Mouse (Mus musculus) embryonic fibroblast, embryonic 13.5 days (primary cell): ENCODE measurements around the gene Sertad1. TPM values are rescaled to one million over a fixed set of nuclear protein-coding genes. Genes with fewer than 3 reads are reported as not detected.
"Not testable (repeated sequence)": the region's sequence is repeated elsewhere in the genome, so short reads cannot be mapped to it uniquely, and the experiment has no call there.

Source experiments
- H3K27ac ChIP-seq: 2 replicates; pipeline ENCODE4 v1.5.1; 2012; ENCODE audit warnings: low read length, control low read depth, inconsistent platforms; ENCODE audit not compliant: insufficient read depth
- H3K4me1 ChIP-seq: 2 replicates; pipeline ENCODE4 v1.6.1; 2011; ENCODE audit warnings: low read length; ENCODE audit not compliant: control insufficient read depth, insufficient read depth
- H3K4me3 ChIP-seq: 2 replicates; pipeline ENCODE4 v1.5.1; 2011; ENCODE audit warnings: mild to moderate bottlenecking, control low read depth, low read length; ENCODE audit not compliant: insufficient read depth
- CTCF ChIP-seq: IDR thresholded peaks from 2 replicates; pipeline ENCODE4 v1.5.1; 2011; ENCODE audit warnings: mild to moderate bottlenecking, control low read depth, low read length, moderate library complexity, borderline replicate concordance; ENCODE audit not compliant: insufficient read depth
- POLR2A ChIP-seq: IDR thresholded peaks from 2 replicates; pipeline ENCODE4 v1.6.1; 2011; ENCODE audit warnings: low read depth, mild to moderate bottlenecking, control low read depth, low read length, moderate library complexity
- polyA plus RNA-seq: library from polyadenylated mRNA; stranded (reverse); fragments of >200 nt; gene quantifications from 2 replicates; pipeline ENCODE4 v1.2.4, GENCODE M21; 2011; ENCODE audit warnings: low read depth; ENCODE audit not compliant: missing spikeins, insufficient read length

The Sertad1 gene
- polyA plus RNA-seq, 1 experiment = 23.7 TPM

DNA sequence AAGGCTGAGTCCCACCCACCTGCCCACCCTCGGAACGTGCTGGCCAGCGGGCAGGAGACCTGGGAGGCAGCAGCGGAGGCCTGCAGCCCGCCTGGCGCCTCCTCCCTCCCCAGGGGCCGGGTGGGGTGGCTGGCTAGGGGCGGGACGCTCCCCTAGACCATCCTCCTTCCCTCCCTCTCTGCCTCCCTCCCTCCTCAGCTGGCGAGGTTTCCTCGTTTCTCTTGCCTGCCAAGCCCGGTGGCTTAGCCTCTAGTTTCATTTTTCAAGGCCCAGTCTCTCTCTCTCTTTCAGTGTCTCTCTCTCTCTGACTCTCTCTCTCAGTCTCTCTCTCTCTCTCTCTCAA, 5.1 kb upstream of the Sertad1 start:
- H3K4me1 ChIP-seq = peaks cover 5% of the 10 kb centered on the region
- TF ChIP-seq CTCF = no peak
- TF ChIP-seq POLR2A = peak; percentile 68
- H3K27ac ChIP-seq = peak overlapping the region; percentile 97
- peak overlapping the region; percentile 17; the same call in 1 of the 2 replicates for H3K4me3 ChIP-seq

DNA sequence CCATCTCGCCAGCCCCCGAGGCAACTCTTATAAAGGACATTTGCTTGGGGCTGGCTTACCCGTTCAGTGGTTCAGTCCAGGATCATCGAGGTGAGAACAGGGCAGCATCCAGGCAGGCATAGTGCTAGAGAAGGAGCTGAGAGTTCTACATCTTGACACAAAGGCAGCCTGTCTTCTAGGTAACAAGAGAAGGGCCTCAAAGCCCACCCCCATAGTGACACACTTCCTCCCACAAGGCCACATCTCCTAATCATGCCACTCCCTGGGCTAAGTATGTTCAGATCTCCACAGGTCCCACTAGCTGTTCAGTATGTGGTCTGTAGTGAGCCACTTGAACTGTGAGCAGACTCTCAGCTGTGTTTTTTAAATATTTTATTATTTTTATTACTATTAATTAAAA, 2.9 kb upstream of the Sertad1 start:
- Histone ChIP-seq H3K27ac (no peak overlapping the region), H3K4me1 (peaks cover 6% of the 10 kb centered on the region)
- TF ChIP-seq POLR2A (no peak), CTCF (no peak)

DNA sequence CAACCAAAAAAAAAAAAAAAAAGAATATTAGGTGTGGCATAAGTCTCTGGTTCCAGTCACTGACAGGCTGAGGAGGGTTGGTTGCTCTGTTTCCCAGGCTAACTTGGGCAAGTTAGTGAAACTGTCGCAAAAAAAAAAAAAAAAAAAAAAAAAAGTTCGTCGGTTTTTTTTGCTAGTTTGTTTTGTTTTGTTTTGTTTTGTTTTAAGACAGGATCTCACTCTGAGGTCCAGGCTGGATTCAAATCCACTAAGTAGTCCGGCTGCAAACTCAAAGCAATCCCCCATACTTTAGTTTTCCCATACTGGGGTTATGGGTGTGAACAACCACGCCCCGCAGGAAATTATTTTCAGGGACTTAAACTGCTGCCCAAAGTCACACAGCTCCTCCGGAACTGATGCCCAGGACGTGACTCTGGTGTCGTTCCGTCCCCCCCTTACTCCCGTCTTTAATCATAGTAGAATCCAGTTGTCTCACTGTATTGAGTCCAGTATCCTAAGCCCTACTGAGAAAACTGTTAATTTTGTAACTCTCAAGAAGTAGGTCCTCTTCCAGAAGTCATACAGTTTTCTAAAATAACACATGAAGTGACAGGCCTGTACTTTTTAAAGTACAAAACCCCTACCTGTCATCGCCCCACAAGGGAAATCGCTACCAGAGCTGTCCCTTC, 474 bp upstream of the Sertad1 start:
- Histone ChIP-seq H3K27ac (peak overlapping the region; percentile 78), H3K4me3 (peak overlapping the region; percentile 42), H3K4me1 (peaks cover 15% of the 10 kb centered on the region)
- TF ChIP-seq CTCF (no peak), POLR2A (no peak; the same call in 1 of the 2 replicates)

More for the DNA sequence above, 2.9 kb upstream of the Sertad1 start:
- no peak overlapping the region for H3K4me3 ChIP-seq

DNA sequence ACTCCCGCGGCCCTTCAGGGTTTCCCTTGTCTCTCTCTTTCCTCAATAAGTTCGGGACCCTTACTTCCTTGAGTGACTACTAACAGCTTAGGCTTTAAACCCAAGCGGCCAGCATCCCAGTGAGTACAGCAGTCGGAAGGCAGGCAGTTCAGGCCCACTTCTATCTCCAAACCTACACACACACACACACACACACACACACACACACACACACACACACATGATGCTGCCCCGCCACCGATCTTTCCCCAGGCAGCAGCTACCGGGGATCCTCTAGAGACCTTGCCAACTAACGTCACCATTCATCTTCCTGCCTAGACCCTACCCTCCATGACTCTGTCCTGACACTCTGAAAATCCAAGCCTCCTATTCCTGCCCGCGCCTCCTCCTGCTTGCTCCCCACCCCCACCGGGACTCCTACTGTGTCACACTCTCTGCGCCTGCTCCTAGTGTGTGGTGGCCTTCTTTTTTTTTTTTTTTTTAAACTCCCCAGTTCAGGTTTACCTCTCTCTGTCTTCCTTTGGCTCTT, 1.1 kb downstream of the Sertad1 start:
- peak overlapping the region; percentile 94 for H3K4me3 ChIP-seq
- no peak for TF ChIP-seq CTCF
- peak; percentile 67; the same call in 1 of the 2 replicates for TF ChIP-seq POLR2A
- peak overlapping the region; percentile 100 for H3K27ac ChIP-seq
- peaks cover 16% of the 10 kb centered on the region for H3K4me1 ChIP-seq

DNA sequence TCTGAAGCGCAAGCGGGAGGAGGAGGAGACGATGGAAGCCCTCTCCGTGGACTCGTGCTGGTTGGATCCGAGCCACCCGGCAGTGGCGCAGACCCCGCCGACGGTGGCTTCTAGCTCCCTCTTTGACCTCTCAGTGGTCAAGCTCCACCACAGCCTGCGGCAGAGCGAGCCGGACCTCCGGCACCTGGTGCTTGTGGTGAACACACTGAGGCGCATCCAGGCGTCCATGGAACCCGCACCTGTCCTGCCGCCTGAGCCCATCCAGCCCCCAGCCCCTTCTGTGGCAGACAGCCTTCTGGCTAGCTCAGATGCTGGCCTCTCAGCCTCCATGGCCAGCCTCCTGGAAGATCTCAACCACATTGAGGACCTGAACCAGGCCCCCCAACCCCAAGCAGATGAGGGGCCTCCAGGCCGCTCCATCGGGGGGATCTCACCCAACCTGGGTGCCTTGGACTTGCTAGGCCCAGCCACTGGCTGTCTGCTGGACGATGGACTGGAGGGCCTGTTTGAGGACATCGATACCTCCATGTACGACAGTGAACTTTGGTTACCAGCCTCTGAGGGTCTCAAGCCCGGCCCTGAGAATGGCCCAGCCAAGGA, 2.7 kb downstream of the Sertad1 start:
- Histone ChIP-seq H3K4me3 (peak overlapping the region; percentile 94; the same call in 1 of the 2 replicates), H3K4me1 (peaks cover 16% of the 10 kb centered on the region), H3K27ac (peak overlapping the region; percentile 100)
- TF ChIP-seq POLR2A = no peak
- no peak for TF ChIP-seq CTCF

DNA sequence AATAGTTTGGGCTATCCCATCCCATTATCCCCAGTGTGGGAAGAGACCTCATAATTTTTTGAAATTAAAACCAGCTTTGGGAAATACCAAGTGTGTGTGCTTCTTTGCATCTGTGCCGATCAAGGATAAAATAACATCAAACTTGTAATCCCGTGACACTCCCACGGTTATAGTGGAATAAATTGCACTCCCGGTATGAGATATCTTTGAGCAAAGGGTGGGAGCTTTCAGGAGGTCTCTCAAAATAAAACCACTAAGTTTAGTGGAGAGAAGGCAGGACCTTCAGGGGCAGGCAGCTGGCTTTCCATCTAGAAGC, 3.5 kb downstream of the Sertad1 start:
- Histone ChIP-seq H3K4me1 (peaks cover 16% of the 10 kb centered on the region), H3K4me3 (no peak overlapping the region; the same call in 1 of the 2 replicates), H3K27ac (peak overlapping the region; percentile 96)
- TF ChIP-seq CTCF (no peak), POLR2A (no peak)

DNA sequence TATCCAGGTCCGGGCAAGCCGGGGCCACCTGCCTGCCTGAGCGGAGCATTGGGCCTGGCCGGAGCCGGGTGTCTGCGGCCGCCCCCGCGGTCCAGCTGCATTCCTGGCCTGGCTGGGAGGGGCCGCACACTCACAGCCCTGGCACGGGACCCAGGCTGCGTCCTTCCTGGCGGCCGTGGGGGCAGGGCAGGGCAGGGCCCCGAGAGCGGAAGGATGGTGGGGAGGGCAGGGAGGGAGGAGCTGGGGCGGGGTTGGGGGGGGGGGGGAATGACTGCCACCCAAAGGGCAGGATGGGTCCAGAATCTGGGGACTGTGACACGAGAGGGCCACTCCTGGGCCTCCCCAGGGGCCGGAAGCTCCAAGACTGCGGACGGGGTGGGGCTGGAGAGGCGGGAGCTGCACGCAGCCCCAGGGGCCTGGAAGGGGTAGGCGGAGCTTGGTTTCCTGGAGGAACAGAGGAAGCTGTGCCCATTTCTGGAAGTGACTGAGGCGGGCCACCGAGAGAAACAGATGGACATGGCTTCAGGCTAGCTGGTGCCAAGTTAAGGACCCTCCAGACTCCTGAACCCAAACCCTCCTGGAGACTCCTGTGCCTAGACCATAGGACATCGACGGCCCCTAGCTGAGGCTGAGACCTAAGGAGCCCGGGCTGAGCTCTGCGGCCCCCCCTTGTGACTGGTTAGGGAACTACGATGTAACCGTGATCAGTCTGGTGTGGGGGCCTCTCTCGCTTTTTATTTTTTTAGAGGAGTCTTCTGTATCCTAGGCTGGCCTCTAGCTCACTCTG, 4.0 kb downstream of the Sertad1 start:
- no peak overlapping the region; the same call in 1 of the 2 replicates for H3K4me3 ChIP-seq
- TF ChIP-seq POLR2A (peak; percentile 44), CTCF (0 out of 2 replicates have a peak, but pooled peaks have one; percentile 20)
- H3K27ac ChIP-seq = peak overlapping the region; percentile 96
- peaks cover 16% of the 10 kb centered on the region for H3K4me1 ChIP-seq

DNA sequence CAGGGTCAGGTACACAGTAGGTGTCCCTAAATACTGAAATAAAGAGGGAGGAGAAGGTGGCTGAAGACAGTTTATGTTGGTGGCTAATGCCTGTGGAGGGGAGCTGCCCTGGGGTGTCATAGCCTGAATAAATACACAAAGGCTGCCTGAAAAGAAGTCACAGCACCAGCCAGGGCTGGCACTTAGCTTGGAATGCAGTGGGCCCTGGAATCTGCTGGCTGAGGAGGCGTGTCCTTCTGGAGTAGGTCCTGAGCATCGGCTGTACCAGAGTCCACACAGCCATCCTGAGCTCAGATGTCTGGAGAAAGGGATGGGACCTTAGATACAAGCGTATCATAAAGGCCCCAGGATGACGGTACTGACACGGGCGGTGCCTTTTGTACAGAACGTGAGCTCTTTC, 5.1 kb downstream of the Sertad1 start:
- Histone ChIP-seq H3K27ac (no peak overlapping the region), H3K4me3 (no peak overlapping the region)
- TF ChIP-seq CTCF = no peak
- 0 out of 2 replicates have a peak, but pooled peaks have one; percentile 7 for TF ChIP-seq POLR2A

DNA sequence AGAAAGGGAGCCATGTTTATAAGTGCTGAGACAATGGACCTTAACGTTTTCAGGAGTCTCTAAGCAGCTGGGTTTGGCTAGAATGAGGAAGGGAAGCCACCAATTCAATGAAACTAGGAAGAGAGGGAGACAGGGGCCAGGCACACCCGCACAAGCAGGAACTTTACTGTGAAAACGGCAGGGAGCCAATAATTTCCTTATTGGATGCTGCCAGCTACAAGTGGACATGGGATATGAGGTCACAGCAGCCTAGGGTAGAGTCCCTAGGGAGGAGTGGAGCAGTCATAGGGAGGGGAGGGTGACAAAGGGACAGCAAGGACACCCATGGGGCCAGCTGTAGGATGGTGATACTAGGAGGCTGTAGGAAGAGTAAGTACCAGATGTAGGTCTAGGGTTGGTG, 6.3 kb downstream of the Sertad1 start:
- Histone ChIP-seq H3K27ac (no peak overlapping the region), H3K4me3 (no peak overlapping the region), H3K4me1 (peaks cover 16% of the 10 kb centered on the region)
- TF ChIP-seq CTCF (no peak), POLR2A (no peak)

More for the DNA sequence above, 5.1 kb downstream of the Sertad1 start:
- H3K4me1 ChIP-seq = peaks cover 16% of the 10 kb centered on the region

DNA sequence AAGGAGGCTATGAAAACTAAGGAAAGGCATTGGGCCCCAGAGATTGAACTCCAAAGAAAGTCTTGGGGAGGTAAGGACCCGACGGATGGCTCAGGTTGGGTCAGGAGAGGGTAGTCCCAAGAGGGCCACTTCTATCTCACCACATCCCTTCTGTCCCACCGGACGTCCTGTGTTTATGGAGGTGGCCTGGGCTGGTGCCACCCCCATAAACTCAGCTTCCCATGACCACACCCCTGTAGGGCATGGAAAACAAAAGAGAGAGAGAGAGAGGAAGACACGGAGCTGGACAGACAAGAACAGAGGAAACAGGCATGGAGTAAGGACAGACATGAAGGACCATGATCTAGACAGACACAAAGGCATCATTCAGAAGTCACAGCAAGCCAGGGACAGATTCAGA, 6.7 kb downstream of the Sertad1 start:
- peaks cover 16% of the 10 kb centered on the region for H3K4me1 ChIP-seq
- H3K4me3 ChIP-seq = no peak overlapping the region
- no peak overlapping the region for H3K27ac ChIP-seq
- TF ChIP-seq CTCF (no peak), POLR2A (no peak)

DNA sequence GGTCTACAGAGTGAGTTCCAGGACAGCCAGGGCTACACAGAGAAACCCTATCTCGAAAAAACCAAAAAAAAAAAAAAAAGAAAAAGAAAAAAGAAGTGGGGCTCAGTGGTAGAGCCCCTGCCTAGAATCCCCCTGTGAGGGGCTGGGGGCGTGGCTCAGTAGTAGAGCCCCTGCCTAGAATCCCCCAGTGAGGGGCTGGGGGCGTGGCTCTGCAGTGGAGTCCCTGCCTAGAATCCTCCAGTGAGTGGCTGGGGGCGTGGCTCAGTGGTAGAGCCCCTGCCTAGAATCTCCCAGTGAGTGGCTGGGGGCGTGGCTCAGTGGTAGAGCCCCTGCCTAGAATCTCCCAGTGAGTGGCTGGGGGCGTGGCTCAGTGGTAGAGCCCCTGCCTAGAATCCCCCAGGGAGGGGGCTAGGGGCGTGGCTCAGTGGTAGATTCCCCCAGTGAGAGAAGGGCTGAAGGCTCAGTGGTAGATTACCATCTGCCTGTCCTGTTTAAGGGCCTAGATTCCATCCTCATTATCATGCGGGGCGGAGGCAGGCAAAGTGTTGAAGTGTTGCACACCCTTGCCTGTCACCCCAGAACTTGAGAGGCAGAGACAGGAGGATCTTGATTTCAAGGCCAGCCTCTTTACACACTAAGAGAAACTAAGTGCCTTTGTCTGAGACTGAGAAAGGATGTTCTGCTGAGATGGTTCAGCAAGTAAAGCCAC, 8.1 kb downstream of the Sertad1 start:
- not testable (repeated sequence) for H3K4me3 ChIP-seq, H3K4me1 ChIP-seq

More for the DNA sequence above, 8.1 kb downstream of the Sertad1 start:
- H3K27ac ChIP-seq = not testable (repeated sequence)
